Mouse (Mus musculus) MEL (cell line): ENCODE measurements at regions not wholly inside any gene's neighbourhood (a gene's known extent, or its start where the extent isn't known, plus 50 kb on each side); places are given as distances from the start of the nearest gene placed in this dataset.

Experiments used
- DNase-seq: peaks from one replicate; pipeline ENCODE4 v3.0.0; 2011; ENCODE audit warnings: low read depth, low spot score
- H3K27ac ChIP-seq: 2 replicates; pipeline ENCODE4 v1.5.1; 2012; ENCODE audit warnings: low read depth, mild to moderate bottlenecking, control low read depth, low read length, moderate library complexity; ENCODE audit not compliant: control insufficient read depth
- H3K27me3 ChIP-seq, 2 experiments: fragments of 150-350 bp in 1 of 2; sonication (generic) in 1 of 2; 2 replicates each; pipeline ENCODE4 v1.6.1; 2012; ENCODE audit warnings: low read length in 2 of 2, mild to moderate bottlenecking in 2 of 2, improper control_type of control experiment in 1 of 2, moderate library complexity in 1 of 2; ENCODE audit not compliant: insufficient read depth in 2 of 2, control insufficient read depth in 1 of 2
- H3K36me3 ChIP-seq, 2 experiments: 2 replicates each; pipeline ENCODE4 v1.6.1; 2012 to 2014; ENCODE audit warnings: low read length in 2 of 2, improper control_type of control experiment in 1 of 2, inconsistent platforms in 1 of 2, mild to moderate bottlenecking in 1 of 2; ENCODE audit not compliant: insufficient read depth in 2 of 2, control insufficient read depth in 1 of 2
- H3K4me1 ChIP-seq, 2 experiments: fragments of 150-350 bp in 1 of 2; sonication (generic) in 1 of 2; 2 replicates each; pipeline ENCODE4 v1.6.1; 2012; ENCODE audit warnings: low read length in 2 of 2, improper control_type of control experiment in 1 of 2, mild to moderate bottlenecking in 1 of 2; ENCODE audit not compliant: insufficient read depth in 2 of 2, control insufficient read depth in 1 of 2
- H3K4me3 ChIP-seq, 2 experiments: fragments of 150-350 bp in 1 of 2; sonication (generic) in 1 of 2; 2 replicates each; pipeline ENCODE4 v1.5.1; 2012; ENCODE audit warnings: low read depth in 2 of 2, low read length in 2 of 2, mild to moderate bottlenecking in 2 of 2, moderate library complexity in 2 of 2, control low read depth in 1 of 2, improper control_type of control experiment in 1 of 2; ENCODE audit not compliant: control insufficient read depth in 1 of 2, insufficient read depth in 1 of 2
- H3K79me2 ChIP-seq: 2 replicates; pipeline ENCODE4 v1.6.1; 2012; ENCODE audit warnings: mild to moderate bottlenecking, low read length, moderate library complexity; ENCODE audit not compliant: control insufficient read depth, poor library complexity, insufficient read depth
- H3K9ac ChIP-seq: 2 replicates; pipeline ENCODE4 v1.6.1; 2012; ENCODE audit warnings: low read depth, mild to moderate bottlenecking, control low read depth, low read length, moderate library complexity; ENCODE audit not compliant: control insufficient read depth, poor library complexity, severe bottlenecking
- H3K9me3 ChIP-seq: fragments of 150-350 bp; sonication (generic); replicated peaks from 2 replicates; pipeline ENCODE4 v1.6.1; 2012; ENCODE audit warnings: mild to moderate bottlenecking, low read length, improper control_type of control experiment, moderate library complexity; ENCODE audit not compliant: insufficient read depth
- CHD2 ChIP-seq: IDR thresholded peaks from 2 replicates; pipeline ENCODE4 v1.6.1; 2011; ENCODE audit warnings: low read length, improper control_type of control experiment
- E2F4 ChIP-seq: IDR thresholded peaks from 2 replicates; pipeline ENCODE4 v1.6.1; 2011; ENCODE audit warnings: low read depth, low read length, improper control_type of control experiment, borderline replicate concordance
- ELF1 ChIP-seq: IDR thresholded peaks from 2 replicates; pipeline ENCODE4 v1.6.1; 2014; ENCODE audit warnings: low read depth, mild to moderate bottlenecking, inconsistent platforms, low read length, improper control_type of control experiment, moderate library complexity
- EP300 ChIP-seq, 2 experiments: IDR thresholded peaks; 2 replicates each; pipeline ENCODE4 v1.6.1; 2011; ENCODE audit warnings: improper control_type of control experiment in 2 of 2, low read length in 2 of 2, low read depth in 1 of 2, mild to moderate bottlenecking in 1 of 2
- ETS1 ChIP-seq: IDR thresholded peaks from 2 replicates; pipeline ENCODE4 v1.6.1; 2012; ENCODE audit warnings: low read depth, mild to moderate bottlenecking, inconsistent platforms, low read length, improper control_type of control experiment, moderate library complexity
- GABPA ChIP-seq: IDR thresholded peaks from 2 replicates; pipeline ENCODE4 v1.6.1; 2012; ENCODE audit warnings: low read depth, mild to moderate bottlenecking, inconsistent platforms, low read length, improper control_type of control experiment, moderate library complexity
- GATA1 ChIP-seq: IDR thresholded peaks from 2 replicates; pipeline ENCODE4 v1.6.1; 2011; ENCODE audit warnings: low read depth, low read length, improper control_type of control experiment
- HCFC1 ChIP-seq: IDR thresholded peaks from 2 replicates; pipeline ENCODE4 v1.6.1; 2012; ENCODE audit warnings: low read depth, mild to moderate bottlenecking, inconsistent platforms, low read length, improper control_type of control experiment, moderate library complexity
- KAT2A ChIP-seq: conservative IDR thresholded peaks from 2 replicates; pipeline ENCODE4 v1.6.1; 2012; ENCODE audit warnings: low read depth, low read length, improper control_type of control experiment, inconsistent platforms
- MAX ChIP-seq: IDR thresholded peaks from 2 replicates; pipeline ENCODE4 v1.6.1; 2011; ENCODE audit warnings: low read length, improper control_type of control experiment
- MXI1 ChIP-seq: IDR thresholded peaks from 2 replicates; pipeline ENCODE4 v1.6.1; 2011; ENCODE audit warnings: mild to moderate bottlenecking, low read depth, low read length, improper control_type of control experiment
- MYB ChIP-seq: IDR thresholded peaks from 2 replicates; pipeline ENCODE4 v1.6.1; 2011; ENCODE audit warnings: mild to moderate bottlenecking, low read depth, low read length, improper control_type of control experiment
- MYC ChIP-seq: IDR thresholded peaks from 2 replicates; pipeline ENCODE4 v1.6.1; 2011; ENCODE audit warnings: low read depth, mild to moderate bottlenecking, low read length, improper control_type of control experiment, moderate library complexity
- NELFE ChIP-seq: IDR thresholded peaks from 2 replicates; pipeline ENCODE4 v1.6.1; 2011; ENCODE audit warnings: low read depth, low read length, improper control_type of control experiment
- POLR2AphosphoS2 ChIP-seq: IDR thresholded peaks from 2 replicates; pipeline ENCODE4 v1.6.1; 2011; ENCODE audit warnings: low read length, improper control_type of control experiment
- POLR2AphosphoS5 ChIP-seq: IDR thresholded peaks from 2 replicates; pipeline ENCODE4 v1.6.1; 2012; ENCODE audit warnings: low read depth, borderline replicate concordance, mild to moderate bottlenecking, inconsistent platforms, low read length, moderate library complexity, mixed read lengths
- RAD21 ChIP-seq: IDR thresholded peaks from 2 replicates; pipeline ENCODE4 v1.6.1; 2011; ENCODE audit warnings: mild to moderate bottlenecking, low read depth, low read length, improper control_type of control experiment
- SIN3A ChIP-seq: IDR thresholded peaks from 2 replicates; pipeline ENCODE4 v1.6.1; 2012; ENCODE audit warnings: low read length, improper control_type of control experiment, inconsistent platforms
- TBP ChIP-seq: IDR thresholded peaks from 2 replicates; pipeline ENCODE4 v1.8.0; 2011; ENCODE audit warnings: low read depth, low read length, improper control_type of control experiment
- TCF12 ChIP-seq: IDR thresholded peaks from 2 replicates; pipeline ENCODE4 v1.6.1; 2014; ENCODE audit warnings: low read depth, mild to moderate bottlenecking, inconsistent platforms, low read length, improper control_type of control experiment, moderate library complexity
- UBTF ChIP-seq: IDR thresholded peaks from 2 replicates; pipeline ENCODE4 v1.6.1; 2012; ENCODE audit warnings: low read depth, mild to moderate bottlenecking, inconsistent platforms, low read length, improper control_type of control experiment, moderate library complexity, borderline replicate concordance; ENCODE audit not compliant: insufficient read depth
- USF1 ChIP-seq: IDR thresholded peaks from 2 replicates; pipeline ENCODE4 v1.6.1; 2014; ENCODE audit warnings: low read depth, mild to moderate bottlenecking, inconsistent platforms, low read length, improper control_type of control experiment, moderate library complexity
- ZC3H11A ChIP-seq: IDR thresholded peaks from 2 replicates; pipeline ENCODE4 v1.6.1; 2012; ENCODE audit warnings: low read depth, mild to moderate bottlenecking, inconsistent platforms, low read length, improper control_type of control experiment
- ZKSCAN1 ChIP-seq: IDR thresholded peaks from 2 replicates; pipeline ENCODE4 v1.6.1; 2012; ENCODE audit warnings: low read depth, mild to moderate bottlenecking, inconsistent platforms, low read length, improper control_type of control experiment, moderate library complexity
- ZMIZ1 ChIP-seq: IDR thresholded peaks from 2 replicates; pipeline ENCODE4 v1.6.1; 2012; ENCODE audit warnings: low read depth, mild to moderate bottlenecking, inconsistent platforms, low read length, improper control_type of control experiment, moderate library complexity

- no peak overlapping the region for H3K27ac ChIP-seq
- no peak for DNase-seq
- no peaks in the 10 kb centered on the region for H3K4me1 ChIP-seq
- no peak overlapping the region for H3K9ac ChIP-seq
- TF ChIP-seq NELFE (no peak), GATA1 (no peak), POLR2AphosphoS2 (no peak), KAT2A (no peak), MXI1 (no peak), MYB (no peak), RAD21 (no peak), ETS1 (no peak), ELF1 (no peak), POLR2AphosphoS5 (no peak), TCF12 (no peak), MAX (no peak)
- H3K9me3 ChIP-seq: no peaks in the 10 kb centered on the region
- H3K4me3 ChIP-seq: no peak overlapping the region
- H3K79me2 ChIP-seq: no peaks in the 10 kb centered on the region
- H3K36me3 ChIP-seq: no peaks in the 10 kb centered on the region
- no peaks in the 10 kb centered on the region for H3K27me3 ChIP-seq
These were observed 223.7 kb downstream of the Matn1 start for GRCm38 (mm10) chr4:131167921-131168320.

- Histone ChIP-seq H3K9ac (no peak overlapping the region), H3K4me1 (no peaks in the 10 kb centered on the region), H3K27ac (no peak overlapping the region), H3K79me2 (no peaks in the 10 kb centered on the region), H3K36me3 (no peaks in the 10 kb centered on the region), H3K4me3 (no peak overlapping the region), H3K9me3 (no peaks in the 10 kb centered on the region), H3K27me3 (no peaks in the 10 kb centered on the region)
- TF ChIP-seq SIN3A (no peak), TCF12 (no peak), MXI1 (no peak)
- DNase-seq: no peak
These were observed 229.7 kb downstream of the Matn1 start for GRCm38 (mm10) chr4:131173783-131174460.

GRCm38 (mm10) chr4:131176701-131177100 lies 232.5 kb downstream of the Matn1 start:
- no peak overlapping the region for H3K4me3 ChIP-seq
- no peak overlapping the region for H3K9ac ChIP-seq
- H3K9me3 ChIP-seq: no peaks in the 10 kb centered on the region
- H3K27me3 ChIP-seq: no peaks in the 10 kb centered on the region
- H3K79me2 ChIP-seq: no peaks in the 10 kb centered on the region
- TF ChIP-seq HCFC1 (no peak), UBTF (no peak), GABPA (no peak), ELF1 (no peak), CHD2 (no peak), NELFE (no peak), MYC (no peak), ZC3H11A (no peak), MYB (no peak), ZMIZ1 (no peak), TBP (no peak), EP300 (IDR thresholded peaks at IDR 0.05; ENCODE audit: low read depth in 1 of 2, low read length in 2 of 2) (no peak), ZKSCAN1 (no peak), E2F4 (no peak), KAT2A (no peak), USF1 (no peak)
- no peak for DNase-seq
- no peak overlapping the region for H3K27ac ChIP-seq
- no peaks in the 10 kb centered on the region for H3K4me1 ChIP-seq
- no peaks in the 10 kb centered on the region for H3K36me3 ChIP-seq
